In genomic region chr12:103550047-103550446, GRCm38 (mm10) we compare ENCODE assay signal across 20 mouse cellular contexts. TPM values are rescaled to one million over a fixed set of nuclear protein-coding genes. Genes with fewer than 3 reads are reported as not detected.
"Had no signal": no experiment of that assay in that cellular context is flagged by ENCODE, and none has a peak within 500 bp of the region (broad histone marks: within the 10 kb centered on the region; RNA-seq: fewer than 3 reads in every experiment).

No protein-coding gene starts in this region.

- H3K9ac ChIP-seq: limb, embryonic 13.5 days; liver, embryonic 12.5 days; lung, embryonic 14.5 days; neural tube, embryonic 12.5 days; stomach, embryonic 15.5 days had no signal

- H3K36me3 ChIP-seq: limb, embryonic 13.5 days; liver, embryonic 12.5 days; midbrain, embryonic 10.5 days; neural tube, embryonic 12.5 days; stomach, embryonic 15.5 days had no signal

- H3K27ac ChIP-seq: kidney, postnatal 0 days; limb, embryonic 13.5 days; liver, embryonic 12.5 days; midbrain, embryonic 10.5 days; neural tube, embryonic 12.5 days; stomach, embryonic 15.5 days had no signal

- H3K4me3 ChIP-seq: limb, embryonic 13.5 days; liver, embryonic 12.5 days; midbrain, embryonic 10.5 days; myocyte; neural tube, embryonic 12.5 days; stomach, embryonic 15.5 days had no signal

- DNase-seq: kidney, adult 18-20 months; kidney, postnatal 36 days; left cerebral cortex, postnatal 4 days; lung, embryonic 14.5 days; lung, postnatal 10 days; lung, postnatal 4 days; midbrain, embryonic 14.5 days; retina, postnatal 1 day; right cerebral cortex, postnatal 4 days; spleen, adult 18-20 months; thymus, adult 2 months; thymus, postnatal 25 days had no signal

- ATAC-seq: liver, embryonic 12.5 days had no signal

- H3K27me3 ChIP-seq: limb, embryonic 13.5 days; liver, embryonic 12.5 days; neural tube, embryonic 12.5 days; stomach, embryonic 15.5 days had no signal

- H3K4me1 ChIP-seq: limb, embryonic 13.5 days; liver, embryonic 12.5 days; stomach, embryonic 15.5 days had no signal

RNA-seq across cellular contexts. Expression of gene Ppp4r4, which starts 18.0 kb away (rescaled TPM):
- total RNA-seq: megakaryocyte, adult 5-6 weeks had no signal
